Mouse (Mus musculus) left cerebral cortex, postnatal 14 days (tissue): ENCODE data around the gene Ranbp6. TPM values are rescaled to one million over a fixed set of nuclear protein-coding genes. Genes with fewer than 3 reads are reported as not detected.

Experiments used
- DNase-seq, 2 experiments: peaks; one replicate each; pipeline ENCODE4 v3.0.0; 2021 to 2022; ENCODE audit warnings: low spot score in 2 of 2, mixed read lengths in 1 of 2
- intact Hi-C: fragments of 180-260 bp; cut with DNase I; formaldehyde crosslinking; loops from one replicate; pipeline ENCODE4 v1.15.1; 2025
- long read RNA-seq, 2 experiments: library from polyadenylated mRNA; stranded (forward); transcript quantifications; one replicate each; pipeline ENCODE4 v2.0.0; 2021
- total RNA-seq, 2 experiments: library from RNA; stranded (reverse); gene quantifications; 2 replicates each; pipeline ENCODE4 v1.2.3; 2021

Gene Ranbp6
- total RNA-seq = 10 to 100 TPM; 29.0 to 29.1 TPM
- long read RNA-seq, experiment 1, full-length matches to known transcripts = 28 of 28 reads
- long read RNA-seq, experiment 1, partial matches to known transcripts = 0 of 28 reads
- long read RNA-seq, experiment 1, other reads (novel, unspliced or antisense) = 0 of 28 reads
- long read RNA-seq, experiment 2, full-length matches to known transcripts = 25 of 27 reads
- long read RNA-seq, experiment 2, partial matches to known transcripts = 0 of 27 reads
- long read RNA-seq, experiment 2, other reads (novel, unspliced or antisense) = 2 of 27 reads

DNA sequence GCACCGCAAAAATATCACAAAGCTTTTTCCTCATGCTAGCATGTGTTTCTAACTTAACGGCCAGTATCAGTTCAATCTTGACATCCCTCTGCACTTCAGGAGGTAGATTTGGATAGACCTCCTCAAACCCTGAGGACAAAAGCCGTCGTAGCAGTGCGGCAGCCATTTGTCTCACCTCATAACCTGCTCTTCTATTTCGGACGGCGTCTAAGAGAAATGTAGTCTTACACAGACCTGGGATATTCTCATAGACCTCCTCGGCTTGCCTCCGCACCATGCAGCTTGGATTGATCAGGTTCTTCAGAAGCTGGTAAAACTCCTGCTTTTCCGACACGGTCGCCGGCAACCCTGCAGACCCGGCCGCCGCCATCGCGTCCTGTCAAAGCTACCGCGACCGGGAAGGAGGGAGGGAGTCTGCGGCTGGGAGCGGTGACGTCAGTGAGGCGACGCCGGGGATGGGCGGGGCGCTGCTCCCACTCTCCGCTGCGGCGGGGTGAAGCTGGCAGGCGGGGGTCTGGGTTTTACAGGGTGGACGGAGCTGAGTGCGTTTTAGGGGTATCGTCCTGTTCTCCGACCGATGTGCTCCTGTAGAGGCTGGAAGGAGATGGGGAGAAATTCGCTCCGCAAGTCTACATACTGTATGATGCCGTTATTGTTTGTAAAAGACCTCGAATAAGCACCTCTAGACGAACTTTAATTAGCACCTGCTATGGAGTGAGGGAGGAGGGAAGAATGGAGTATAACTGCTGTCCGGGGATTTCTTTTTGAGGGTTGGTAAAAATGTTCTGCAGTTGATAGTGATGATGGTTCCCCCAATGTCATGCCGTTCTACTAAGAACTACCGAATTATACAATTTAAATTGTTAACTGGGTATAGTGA is at the start of gene Ranbp6:
Ranbp6 (minus strand) TSS at position 394 of the 880 bp plus-strand sequence.
- peak; percentile 88 to 92 for DNase-seq
- intact Hi-C loops = no loop called here

DNA sequence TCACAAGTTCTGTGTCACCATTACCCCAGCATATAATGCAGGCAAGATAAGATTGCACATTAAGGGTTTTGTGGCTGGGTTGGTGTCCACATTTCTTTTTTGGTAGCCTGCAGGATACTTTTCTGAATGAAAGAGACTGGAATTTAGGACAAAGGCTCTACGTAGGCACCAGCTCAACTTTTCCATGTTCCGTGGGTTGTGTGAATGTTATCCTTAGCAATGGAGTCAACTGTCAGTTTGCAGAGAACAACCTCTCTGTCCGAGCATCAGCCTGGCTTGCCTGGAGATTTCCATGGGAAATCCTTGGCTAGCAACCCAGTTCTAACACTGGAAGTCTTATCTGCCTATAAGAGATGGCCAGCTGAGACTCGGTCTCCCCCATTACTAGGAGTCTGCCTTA is 48.0 kb upstream of the Ranbp6 start:
- no peak for DNase-seq
- intact Hi-C loops = no loop called here

DNA sequence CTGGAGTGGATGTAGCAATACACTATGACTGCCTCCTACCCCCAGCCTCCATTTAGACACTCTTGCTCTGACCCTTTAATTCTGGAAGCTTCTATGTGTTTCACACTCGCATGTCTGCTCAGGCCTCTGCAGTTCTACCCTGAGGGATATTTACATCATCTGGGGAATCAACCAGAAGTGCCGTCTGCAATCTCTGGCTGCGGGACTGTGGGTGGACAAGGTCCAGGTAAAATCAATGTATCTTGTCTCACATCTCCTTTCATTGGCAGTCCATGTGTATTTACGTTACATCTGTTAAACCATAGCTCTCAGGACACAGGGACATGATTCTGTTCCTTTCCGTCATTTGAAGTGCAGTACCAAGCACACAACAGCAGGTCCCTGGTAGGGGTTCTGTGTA is 44.5 kb upstream of the Ranbp6 start:
- intact Hi-C loops = no loop called here
- no peak for DNase-seq

DNA sequence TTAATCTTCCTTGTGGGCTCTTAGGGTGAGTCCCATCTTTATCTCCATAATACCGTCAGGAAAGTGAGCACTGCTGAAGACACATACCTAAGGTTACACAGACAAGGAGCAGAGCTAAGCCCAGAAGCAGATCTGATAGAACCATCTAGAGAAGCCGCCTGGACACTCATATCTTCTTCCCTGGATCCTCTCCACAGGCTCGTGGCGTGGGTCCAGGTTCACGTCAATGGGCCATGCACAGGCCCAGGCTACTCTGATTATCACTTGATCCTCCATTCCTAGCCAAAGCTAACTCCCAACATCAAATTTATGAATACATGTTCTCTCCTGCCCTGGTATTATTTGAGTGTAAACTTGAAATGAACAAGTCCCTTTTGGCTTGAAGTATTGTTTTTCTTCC is 40.9 kb upstream of the Ranbp6 start:
- intact Hi-C loops = no loop called here
- DNase-seq = no peak

DNA sequence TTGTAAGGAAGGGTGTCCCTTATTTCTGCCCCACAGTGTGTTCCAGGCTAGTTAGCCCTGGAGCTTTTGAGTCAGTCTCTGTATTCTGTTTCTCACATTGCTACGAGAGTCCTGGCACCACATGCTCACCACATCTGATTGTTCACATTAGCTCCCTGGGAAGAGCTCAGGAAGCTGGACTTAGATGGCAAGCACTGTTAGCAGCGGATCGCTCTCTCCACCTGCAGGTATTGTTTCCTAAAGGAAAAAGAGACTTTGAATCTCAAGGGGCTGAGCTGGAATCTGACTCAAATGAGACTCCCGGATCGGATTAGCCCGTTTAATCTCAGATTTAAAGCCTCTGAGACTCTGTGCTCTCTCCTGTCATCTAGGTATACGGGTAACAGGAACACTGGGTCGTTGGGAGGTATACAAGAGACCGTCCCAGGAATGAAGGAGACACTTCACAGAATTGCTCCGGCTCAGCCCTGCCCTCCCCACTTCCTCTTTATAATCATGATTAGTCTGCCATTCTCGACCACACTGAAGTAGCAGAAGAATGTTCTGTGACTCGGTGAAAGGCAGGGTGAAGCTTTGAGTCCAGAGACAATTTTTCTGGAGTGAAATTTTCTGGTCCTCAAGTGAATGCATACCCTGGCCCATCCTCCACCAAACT is 38.4 kb upstream of the Ranbp6 start:
- no peak for DNase-seq
- intact Hi-C loops = no loop called here

DNA sequence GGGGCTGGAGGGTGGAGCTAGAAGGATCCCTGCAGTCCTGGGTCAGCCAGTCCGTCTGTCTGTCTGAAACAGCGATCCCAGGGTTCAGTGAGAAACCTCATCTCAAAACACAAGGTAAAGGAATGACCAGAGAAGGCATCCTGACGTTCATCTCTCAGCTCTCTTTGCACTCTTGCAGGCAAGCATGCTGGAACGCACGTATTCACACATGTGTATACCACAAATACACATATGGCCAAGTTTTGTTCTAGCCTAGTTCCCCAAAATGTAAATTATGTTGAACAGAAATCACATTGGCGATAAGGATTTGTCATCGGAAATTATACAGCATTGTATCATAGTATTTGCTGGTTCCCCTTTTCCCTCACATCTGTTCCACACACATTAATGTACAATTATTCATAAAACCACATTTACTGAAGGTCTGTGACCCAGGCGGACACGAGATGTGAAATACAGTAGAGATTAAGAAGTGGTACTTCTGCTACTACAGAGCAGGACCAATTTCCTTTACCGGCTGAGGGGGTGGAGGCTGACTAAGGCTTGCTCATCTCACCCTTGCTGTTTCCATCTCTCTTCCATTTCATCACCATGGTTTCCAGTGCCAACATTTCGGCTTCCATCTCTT is 37.3 kb upstream of the Ranbp6 start:
- intact Hi-C loops = no loop called here
- no peak for DNase-seq

DNA sequence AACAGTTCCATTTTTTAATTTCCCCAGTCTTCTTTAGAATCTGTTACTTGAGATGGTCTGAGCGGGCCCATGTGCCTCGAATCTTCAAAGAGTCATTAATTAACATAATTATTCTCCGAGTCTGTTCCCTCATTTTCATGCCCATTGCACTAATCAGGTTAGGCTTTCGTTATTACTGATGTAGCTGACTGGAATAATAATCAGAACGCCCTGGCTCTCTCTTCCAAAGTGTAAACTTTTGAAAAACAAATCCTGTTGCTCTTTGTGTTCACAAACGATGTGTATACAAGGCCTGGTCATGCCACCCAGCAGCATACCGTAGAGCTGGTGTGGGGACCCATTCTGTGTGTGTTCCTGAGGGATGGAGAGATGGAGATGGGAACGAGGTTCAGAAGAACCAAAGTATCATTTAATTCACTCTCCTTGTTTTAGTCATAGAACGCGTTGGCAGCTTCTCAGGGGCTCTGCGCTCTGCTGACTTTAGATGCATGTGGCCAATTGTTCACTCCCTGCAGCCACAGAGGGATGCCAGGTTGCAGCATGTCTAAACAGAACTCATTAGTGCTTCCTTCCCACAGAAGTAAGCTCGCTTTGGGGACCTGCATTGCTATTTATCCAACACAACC is 31.4 kb upstream of the Ranbp6 start:
- DNase-seq = peak; percentile 9 to 28
- intact Hi-C loops = no loop called here

DNA sequence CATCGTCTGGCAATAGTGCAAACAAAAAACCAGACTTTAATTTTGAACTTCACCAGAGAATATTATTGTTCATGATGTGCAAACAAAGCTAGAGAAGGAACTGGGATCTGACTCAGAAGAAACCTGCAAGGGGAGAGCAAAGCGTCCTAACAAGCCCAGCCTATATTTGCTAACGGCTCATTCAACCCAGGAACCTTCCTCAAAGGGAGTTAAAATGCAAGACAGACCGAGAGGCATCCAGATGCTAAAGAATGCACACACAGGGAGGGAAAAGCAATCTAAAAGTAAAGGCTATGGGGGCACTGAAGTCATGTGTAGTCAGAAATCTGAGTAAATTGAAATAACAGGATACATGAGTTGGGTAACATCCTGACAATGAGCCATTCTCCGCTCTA is 30.9 kb upstream of the Ranbp6 start:
- DNase-seq = no peak
- intact Hi-C loops = no loop called here

DNA sequence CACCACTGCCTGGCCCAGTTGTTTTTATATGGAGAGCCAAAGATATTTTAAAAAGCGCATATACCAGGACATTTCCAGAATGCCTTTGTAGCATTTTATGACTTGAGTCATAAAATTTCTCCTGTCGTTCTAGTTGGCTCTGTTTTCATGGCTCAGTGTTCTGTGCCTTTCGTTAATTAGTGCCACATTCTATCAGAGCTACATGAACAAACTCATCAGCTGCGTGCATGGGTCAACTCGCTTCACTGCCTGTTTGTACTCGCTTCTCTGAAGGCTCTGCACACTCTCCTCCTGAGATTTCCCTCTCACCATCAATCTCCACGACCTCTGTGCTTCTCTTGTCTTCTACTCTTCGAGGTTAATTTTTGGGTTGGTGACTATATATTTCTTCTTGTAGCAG is 30.2 kb upstream of the Ranbp6 start:
- intact Hi-C loops = no loop called here
- no peak for DNase-seq

DNA sequence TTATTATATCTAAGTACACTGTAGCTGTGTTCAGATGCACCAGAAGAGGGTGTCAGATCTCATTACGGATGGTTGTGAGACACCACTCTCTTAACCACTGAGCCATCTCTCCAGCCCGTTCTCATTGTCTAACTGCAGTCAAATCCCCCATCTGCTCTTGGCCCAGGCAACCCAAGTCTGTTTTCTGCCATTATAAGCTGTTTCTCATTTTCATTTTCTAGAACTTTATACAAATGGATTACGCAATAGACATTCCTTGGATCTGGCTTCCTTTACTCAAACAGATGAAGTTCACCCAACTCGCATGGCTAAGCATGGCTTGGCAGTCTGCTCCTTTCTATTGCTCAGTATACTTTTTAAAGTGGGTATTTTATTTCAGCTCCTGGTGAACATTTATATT is 27.9 kb upstream of the Ranbp6 start:
- no peak for DNase-seq
- intact Hi-C loops = no loop called here

DNA sequence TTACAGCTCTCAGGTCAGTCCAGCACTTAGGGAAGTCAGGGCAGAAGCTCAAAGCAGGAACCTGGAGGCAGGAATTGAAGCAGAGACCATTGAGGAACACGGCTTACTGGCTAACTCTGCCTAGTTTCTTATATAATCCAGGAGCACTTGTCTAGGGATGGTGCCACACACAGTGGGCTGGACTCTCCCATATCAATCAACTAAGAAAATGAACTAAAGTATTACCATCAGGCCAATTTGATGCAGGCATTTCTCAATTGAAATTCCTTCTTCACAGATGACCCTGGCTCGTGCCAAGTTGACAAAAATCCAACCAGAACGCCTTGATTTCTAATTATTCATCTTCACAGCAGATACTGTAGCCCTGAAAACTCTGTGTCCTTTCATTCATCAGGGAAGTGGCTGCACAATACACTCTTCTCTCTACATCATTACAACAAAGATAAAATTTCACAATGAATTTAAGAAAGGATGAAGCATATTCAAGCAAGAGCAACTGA is 25.9 kb upstream of the Ranbp6 start:
- DNase-seq = no peak
- intact Hi-C loops = loop anchor here (10.0 kb wide), 1 partner anchor 716 kb away; no protein-coding TSS in a partner anchor

DNA sequence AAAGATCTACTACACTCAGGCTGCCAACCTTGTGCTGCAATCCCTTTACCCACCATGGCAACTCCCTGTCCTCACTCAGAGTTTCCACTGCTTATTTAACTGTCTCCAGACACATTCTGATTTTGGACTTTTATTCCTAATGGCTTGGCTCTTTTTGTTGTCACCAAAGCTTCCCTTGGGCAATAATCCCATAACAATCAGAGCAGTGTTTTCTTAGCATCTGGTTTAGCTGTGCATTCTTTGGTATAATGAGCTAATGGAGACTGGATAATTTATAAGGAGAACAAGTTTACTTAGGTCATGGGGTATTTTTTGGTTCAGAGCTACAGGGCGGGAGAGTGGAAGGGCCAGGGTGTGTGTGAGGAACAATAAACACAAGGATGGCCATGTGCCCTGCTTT is 25.4 kb upstream of the Ranbp6 start:
- no peak for DNase-seq
- intact Hi-C loops = loop anchor here (10.0 kb wide), 1 partner anchor 717 kb away; no protein-coding TSS in a partner anchor

DNA sequence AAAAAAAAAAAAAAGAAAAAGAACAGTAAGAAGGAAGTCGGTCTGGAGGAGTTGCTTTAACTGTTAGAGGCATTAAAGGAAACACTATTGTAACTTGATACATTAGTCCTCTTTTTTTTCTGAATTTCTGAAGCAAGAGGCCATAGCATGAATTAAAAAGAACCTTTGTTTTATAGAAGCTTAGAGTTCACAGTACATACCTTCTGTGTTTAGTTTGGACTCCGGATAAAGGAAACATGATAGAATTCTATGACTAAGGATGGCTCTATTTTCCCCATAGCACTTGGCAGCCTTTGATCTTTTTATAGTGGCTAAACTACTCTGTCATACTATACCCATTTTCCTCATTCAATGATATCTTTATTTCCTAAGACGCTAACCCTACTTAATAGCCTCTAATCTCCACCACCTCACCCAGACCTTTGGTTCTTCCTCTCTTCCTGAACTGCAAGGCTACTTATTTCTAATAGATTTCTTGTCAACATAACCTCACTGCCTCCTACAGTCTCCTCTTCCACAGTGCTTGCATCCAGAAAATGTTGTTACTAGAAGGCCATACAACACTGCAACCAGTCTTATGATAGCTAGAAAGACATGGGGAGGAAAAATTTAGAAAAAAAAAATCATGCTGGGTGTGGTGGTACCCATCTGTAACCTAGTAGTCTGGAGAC is 22.7 kb upstream of the Ranbp6 start:
- DNase-seq = no peak
- intact Hi-C loops = loop anchor here (10.0 kb wide), 1 partner anchor 719 kb away; no protein-coding TSS in a partner anchor

DNA sequence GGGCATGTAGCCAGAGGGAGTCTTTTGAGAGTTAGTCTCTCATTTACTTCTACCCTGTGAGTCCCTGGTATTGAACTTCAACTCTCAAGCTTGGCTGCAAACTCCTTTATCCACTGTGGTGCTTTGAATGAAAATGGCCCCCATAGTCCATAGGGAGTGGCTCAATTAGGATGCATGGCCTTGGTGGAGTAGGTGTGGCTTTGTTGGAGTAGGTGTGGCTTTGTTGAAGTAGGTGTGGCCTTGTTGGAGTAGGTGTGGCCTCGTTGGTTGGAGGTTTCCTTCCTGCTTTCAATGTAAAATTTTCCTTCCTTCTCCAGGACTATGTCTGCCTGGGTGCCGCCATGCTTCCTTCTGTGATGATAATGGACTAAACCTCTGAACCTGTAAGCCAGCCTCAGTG is 18.1 kb upstream of the Ranbp6 start:
- intact Hi-C loops = loop anchor here (10.0 kb wide), 1 partner anchor 724 kb away; no protein-coding TSS in a partner anchor
- DNase-seq = no peak

DNA sequence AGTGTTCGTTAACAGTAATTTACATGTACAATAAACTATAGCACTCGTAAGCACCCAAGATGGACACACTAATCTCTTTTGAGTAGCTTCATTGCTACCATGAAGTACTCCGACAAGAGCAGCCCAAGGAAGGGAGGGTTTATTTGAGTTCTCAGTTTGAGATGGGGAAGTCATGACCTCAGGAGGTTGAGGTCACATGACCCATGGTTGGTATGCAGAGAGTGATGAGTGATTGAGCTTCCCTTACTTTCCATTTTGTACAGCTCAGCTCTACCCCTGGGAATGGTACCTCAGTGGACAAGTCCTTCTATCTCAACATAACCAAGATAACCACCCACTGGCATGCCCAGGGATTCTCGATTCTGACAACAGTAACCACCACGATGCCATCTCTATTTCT is 15.8 kb upstream of the Ranbp6 start:
- intact Hi-C loops = loop anchor here (5.0 kb wide), 1 partner anchor 299 kb away; no protein-coding TSS in a partner anchor

DNA sequence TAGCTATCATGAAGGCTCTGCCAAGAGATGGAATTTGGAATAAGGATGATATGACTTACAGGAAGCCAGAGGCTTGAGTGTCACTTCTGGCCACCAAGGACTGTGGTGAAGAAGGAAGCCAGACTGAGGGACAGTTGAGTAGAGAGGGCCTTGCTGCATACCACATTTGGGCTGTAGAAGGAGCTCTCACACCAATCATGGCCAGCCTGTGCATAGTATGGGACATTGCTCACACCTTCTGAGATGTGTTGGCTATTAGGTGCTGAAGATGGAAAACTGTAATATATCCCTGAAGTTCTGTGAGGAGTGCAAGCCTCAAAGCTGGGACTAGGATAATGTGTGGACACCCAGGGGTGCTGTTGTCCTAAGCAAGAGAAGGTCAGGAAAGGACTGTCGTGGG is 13.9 kb upstream of the Ranbp6 start:
- peak; percentile 30 to 53 for DNase-seq
- intact Hi-C loops = loop anchor here (2.0 to 5.0 kb wide), 2 partner anchors 152 to 301 kb away; no protein-coding TSS in a partner anchor

More for the DNA sequence above, 15.8 kb upstream of the Ranbp6 start:
- no peak for DNase-seq

DNA sequence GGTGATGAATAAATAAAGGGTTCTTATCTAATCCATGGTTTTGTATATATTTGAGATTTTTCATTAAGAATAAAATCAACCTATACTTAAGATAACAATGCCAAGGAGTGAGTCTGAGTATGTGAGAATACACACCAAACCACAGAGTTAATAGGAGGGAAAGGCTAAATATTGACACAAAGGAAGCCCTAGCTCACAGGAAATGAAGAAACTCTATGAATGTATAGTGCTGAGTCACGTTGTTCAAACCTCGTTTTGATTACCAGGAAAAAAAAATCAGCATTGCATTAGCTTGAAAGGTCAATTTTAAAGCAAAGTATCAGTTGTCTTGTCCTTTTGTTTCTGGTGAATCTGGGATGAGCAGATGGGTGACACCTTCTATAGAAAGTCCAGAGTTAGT is 12.2 kb upstream of the Ranbp6 start:
- intact Hi-C loops = loop anchor here (5.0 kb wide), 1 partner anchor 302 kb away; no protein-coding TSS in a partner anchor

DNA sequence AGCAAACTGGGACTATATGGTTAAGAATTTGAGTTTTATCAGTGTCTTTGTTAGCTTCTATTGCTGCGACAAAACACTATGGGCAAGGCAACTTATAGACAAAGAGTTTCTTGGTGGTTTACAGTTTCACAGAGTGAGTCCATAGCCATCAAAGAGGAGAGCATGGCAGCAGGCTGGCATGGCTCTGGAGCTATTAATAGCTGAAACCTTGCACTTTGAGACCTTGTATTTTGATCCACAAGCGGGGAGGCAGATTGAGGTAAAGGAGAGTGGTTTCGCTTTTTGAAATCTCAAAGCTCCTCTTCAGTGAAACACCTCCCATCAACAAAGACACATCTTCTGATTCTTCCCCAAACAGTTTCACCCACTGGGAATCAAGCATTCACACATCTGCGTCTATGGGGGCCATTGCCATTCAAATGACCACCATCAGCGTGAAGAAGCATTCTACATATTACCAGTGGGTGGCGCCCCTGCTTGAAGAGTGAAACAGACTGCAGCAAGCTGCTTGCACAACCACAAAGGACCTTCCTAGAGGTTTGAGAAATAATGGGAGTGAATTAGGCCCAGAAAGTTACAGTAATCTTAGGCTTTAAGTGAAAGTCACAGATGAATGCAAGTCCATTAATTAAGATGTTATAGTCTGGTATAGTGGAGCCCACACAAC is 11.4 kb upstream of the Ranbp6 start:
- intact Hi-C loops = loop anchor here (5.0 kb wide), 1 partner anchor 378 kb away; no protein-coding TSS in a partner anchor
- peak; percentile 22 to 34 for DNase-seq

More for the DNA sequence above, 12.2 kb upstream of the Ranbp6 start:
- no peak for DNase-seq
